Mouse (Mus musculus) kidney, postnatal 4 days (tissue): ENCODE results near the gene Apol9b.

ENCODE experiments used
- DNase-seq, 2 experiments: peaks; one replicate each; pipeline ENCODE4 v3.0.0; 2021; ENCODE audit warnings: mixed read lengths in 2 of 2

Gene Apol9b

GRCm38 (mm10) chr15:77748414-77748813 is 19.6 kb downstream of the Apol9b start:
- no peak for DNase-seq

- no peak for DNase-seq
Observed at GRCm38 (mm10) chr15:77749717-77750116, 20.9 kb downstream of the Apol9b start.

GRCm38 (mm10) chr15:77750461-77750860 is 21.6 kb downstream of the Apol9b start:
- DNase-seq = peak; percentile 46 to 54

- DNase-seq = no peak
Observed at GRCm38 (mm10) chr15:77752443-77752842, 23.6 kb downstream of the Apol9b start.

GRCm38 (mm10) chr15:77755132-77755531 is 26.3 kb downstream of the Apol9b start:
- no peak for DNase-seq

- no peak for DNase-seq
Observed at GRCm38 (mm10) chr15:77756081-77756480, 27.2 kb downstream of the Apol9b start.

- DNase-seq = peak; percentile 71 to 73
Observed at GRCm38 (mm10) chr15:77756848-77757247, 28.0 kb downstream of the Apol9b start, which contains the start of gene Apol8. Gene Apol8, minus strand, starts transcription at chr15:77757003.

- DNase-seq = no peak
Observed at GRCm38 (mm10) chr15:77757586-77758226, 28.9 kb downstream of the Apol9b start.

GRCm38 (mm10) chr15:77760037-77760436 is 31.2 kb downstream of the Apol9b start:
- no peak for DNase-seq

GRCm38 (mm10) chr15:77761083-77761482 is 32.2 kb downstream of the Apol9b start:
- no peak for DNase-seq

GRCm38 (mm10) chr15:77761561-77762380 is 32.9 kb downstream of the Apol9b start:
- peak; percentile 66 to 77 for DNase-seq

- no peak for DNase-seq
Observed at GRCm38 (mm10) chr15:77763050-77763449, 34.2 kb downstream of the Apol9b start.

- peak in 1 of 2 experiments; percentile 35 for DNase-seq
Observed at GRCm38 (mm10) chr15:77763702-77764101, 34.9 kb downstream of the Apol9b start.

GRCm38 (mm10) chr15:77764391-77765006 is 35.7 kb downstream of the Apol9b start:
- peak in 1 of 2 experiments; percentile 56 for DNase-seq

GRCm38 (mm10) chr15:77765484-77766093 is 36.8 kb downstream of the Apol9b start:
- no peak for DNase-seq

- DNase-seq = no peak
Observed at GRCm38 (mm10) chr15:77766981-77767380, 38.1 kb downstream of the Apol9b start.

GRCm38 (mm10) chr15:77770341-77770740 is 41.5 kb downstream of the Apol9b start:
- no peak for DNase-seq

GRCm38 (mm10) chr15:77770942-77771341 is 42.1 kb downstream of the Apol9b start:
- DNase-seq = no peak

GRCm38 (mm10) chr15:77773099-77773915 is 44.5 kb downstream of the Apol9b start:
- DNase-seq = no peak

GRCm38 (mm10) chr15:77774303-77774702 is 45.5 kb downstream of the Apol9b start:
- DNase-seq = no peak

- peak; percentile 91 for DNase-seq
Observed at GRCm38 (mm10) chr15:77775186-77775963, 46.5 kb downstream of the Apol9b start.
